Mouse (Mus musculus) R1 (cell line): ENCODE measurements around the gene Stox2.

Source experiments
- DNase-seq: peaks from one replicate; pipeline ENCODE4 v3.0.0-alpha.2; 2018; ENCODE audit warnings: low read depth, low spot score

Stox2 gene

DNA sequence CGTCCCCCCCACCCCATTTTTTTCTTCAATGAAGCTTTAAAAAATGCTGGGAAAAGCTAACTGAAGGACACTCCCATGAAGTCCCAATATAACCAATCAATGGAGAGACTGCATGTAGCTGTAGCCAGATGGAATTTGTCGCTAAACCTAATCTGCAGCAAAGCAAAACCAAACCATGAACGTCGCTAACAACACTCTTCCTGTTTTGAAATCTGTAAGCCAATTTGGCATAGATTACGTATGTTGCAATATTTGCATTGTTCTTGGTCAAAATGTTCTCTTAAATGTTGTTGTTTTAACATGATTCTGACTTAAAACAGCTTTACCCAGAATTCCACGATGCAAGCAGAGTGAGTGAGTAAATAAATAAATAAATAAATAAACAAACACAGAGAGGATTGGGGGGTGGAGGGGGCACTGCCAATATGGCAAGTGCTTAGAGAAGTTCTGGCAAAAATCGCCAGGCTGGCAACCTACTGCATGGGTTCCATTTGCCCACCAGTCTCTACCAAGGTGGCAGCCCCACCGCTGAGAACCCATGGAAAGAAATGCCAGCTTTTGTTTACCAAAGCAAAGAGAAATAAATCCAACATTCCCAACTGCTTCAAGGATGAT is 203.0 kb downstream of the Stox2 start:
- no peak for DNase-seq

DNA sequence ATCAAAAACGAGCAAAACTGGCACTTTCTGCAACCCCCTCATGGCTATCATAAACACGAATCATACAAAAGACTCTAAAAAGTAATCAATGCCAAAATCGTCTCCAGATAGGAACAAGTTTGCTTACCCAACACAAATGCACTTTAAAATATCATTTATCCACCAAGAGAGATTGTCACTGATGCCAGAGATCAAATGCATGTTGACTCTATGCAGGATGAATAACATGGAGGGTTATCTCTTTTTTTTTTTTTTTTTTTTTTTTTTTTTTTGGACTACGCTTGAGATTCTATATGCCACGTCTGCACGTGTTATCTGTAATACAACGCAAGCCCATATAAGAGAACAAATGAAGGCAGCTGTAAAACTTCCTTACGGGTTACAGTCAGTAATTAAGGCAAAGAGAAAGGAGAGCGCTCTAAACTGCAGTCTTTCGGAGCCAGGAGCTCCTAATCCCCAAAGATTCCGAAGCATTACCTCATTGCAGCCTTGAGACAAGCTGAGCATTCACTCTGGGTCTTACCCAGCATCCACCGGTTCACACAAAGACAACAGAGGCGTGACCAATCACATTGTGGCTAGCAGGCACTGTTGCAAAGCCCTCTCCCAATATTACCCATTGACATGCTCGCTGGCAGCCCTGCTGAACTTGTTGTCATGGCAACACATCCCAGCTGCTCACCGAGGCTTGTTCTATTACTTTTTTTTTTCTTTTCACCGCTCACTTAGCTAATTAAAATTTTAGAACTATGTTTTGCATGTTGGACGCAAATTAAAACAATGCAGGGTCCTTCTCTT is 203.8 kb downstream of the Stox2 start:
- peak; percentile 95 for DNase-seq

DNA sequence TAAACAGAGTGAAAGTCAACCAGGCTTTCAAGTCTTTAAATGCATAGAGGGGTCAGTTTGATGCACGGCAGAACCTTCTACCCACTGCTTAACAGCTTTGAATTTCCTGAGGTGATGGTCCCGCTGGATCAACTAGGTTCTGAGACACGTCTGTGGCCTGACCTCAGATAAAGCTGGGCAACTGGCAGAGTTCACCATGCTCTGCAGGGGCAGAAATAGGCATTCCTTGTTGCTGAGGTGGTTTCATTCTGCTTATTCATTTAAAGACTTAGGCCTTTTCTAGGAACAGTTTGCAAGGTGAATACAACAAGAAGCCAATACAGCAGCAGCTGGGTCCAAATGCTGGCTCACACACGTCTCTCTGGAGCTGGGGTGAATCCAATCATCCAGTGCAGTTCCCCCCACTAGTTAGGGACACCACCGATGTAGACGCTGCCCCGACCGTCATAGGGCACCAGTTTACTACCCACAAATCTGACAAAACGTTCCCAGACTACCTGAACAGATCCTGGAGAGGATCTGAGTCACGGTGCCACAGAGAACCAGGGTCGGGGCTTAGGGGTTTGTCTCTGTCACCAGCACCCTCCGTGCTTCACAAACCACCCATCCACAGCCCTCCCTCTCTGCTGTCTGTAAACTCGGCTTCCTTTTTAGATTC is 204.6 kb downstream of the Stox2 start:
- no peak for DNase-seq

DNA sequence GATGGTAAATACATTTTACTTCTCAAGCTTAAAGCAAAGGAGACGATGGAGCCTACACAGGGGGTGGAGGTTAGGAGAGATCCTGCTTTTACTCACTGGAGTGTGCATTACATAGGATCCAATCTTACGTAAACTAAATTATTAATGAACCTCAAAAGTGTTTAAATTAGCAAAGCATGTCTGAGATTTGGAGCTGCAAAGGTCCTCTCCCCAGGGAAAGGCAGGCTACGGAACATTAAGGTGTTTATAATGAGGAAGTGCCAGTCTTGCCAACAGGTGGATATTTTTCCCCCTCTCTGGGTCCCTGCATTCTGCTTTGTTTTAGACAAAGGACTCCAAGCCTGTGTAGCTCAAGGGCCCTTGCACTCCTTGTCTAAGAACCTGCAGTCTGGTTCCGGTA is 205.3 kb downstream of the Stox2 start:
- DNase-seq, result no peak

DNA sequence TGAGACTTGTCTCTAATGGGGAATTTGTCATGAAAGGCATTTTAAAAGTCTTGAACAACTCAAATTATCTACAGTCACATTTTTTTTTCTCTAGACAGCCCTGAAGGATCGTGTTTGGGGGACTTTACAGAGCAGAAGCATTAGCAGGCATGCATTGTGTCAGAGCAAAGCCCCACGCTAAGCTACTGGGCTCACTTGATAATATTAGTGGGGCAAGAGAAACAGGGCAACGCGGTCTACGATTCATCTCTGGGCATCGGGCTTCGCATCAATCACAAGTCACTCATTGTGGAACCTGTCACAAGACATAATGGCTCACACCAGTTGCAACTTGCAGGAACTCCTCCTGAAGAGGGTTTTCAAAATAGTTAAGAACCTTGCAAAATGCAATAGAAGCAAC is 205.9 kb downstream of the Stox2 start:
- DNase-seq, result no peak

DNA sequence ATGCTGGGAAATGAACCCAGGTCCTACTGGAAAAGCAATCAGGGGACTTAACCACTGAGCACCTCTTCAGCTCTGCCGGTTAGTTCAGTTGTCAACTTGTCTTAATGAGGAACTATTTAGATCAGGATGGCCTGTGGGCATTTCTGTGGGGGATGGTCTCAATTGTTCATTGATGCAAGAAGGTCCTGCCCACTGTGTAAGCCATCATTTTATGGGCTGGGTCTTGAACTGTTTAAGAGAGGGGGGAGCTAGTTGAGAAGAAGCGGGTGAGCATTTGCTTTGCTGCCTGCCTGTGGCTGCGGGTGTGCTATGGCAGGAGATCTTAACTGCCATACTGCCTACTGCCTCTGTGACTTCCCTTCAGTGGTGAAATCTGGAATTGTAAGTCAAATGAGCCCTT is 214.1 kb downstream of the Stox2 start:
- peak; percentile 62 for DNase-seq

DNA sequence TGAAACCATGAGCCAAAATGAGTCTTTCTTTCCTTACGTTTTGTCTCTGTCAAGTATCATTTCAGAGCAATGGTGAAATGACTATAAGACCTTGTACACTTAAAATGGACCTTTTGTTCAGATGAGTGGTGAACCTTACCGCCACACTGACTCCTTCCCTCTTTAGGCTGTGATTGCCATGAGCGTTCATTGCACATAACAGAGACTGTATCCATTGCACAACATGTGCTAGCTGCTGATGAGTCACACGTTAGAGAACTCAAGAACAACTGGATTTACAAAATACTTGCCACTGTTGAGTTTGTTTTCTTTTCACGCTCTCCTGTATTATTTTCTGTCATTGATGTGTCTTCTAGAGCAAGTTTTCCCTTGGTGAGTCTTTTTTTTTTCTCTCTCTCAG is 216.1 kb downstream of the Stox2 start:
- DNase-seq, result no peak

DNA sequence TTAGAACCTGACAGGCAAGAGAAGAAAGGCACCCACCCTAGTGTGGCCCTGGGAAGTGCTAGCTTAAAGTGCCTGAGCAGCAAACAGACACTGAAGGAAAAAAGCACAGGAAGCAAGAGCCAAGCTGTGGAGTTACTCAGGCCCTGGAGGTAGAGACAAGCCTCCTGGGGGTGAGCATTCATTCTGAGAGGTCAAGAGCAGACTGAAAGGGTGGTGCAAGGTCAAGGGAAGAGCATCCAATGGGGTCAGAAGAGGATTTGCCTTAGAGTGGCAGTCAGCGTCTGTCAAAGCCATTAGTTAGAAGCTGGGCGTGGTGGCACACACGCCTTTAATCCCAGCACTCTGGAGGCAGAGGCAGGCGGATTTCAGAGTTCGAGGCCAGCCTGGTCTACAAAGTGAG is 224.3 kb downstream of the Stox2 start:
- peak; percentile 96 for DNase-seq

DNA sequence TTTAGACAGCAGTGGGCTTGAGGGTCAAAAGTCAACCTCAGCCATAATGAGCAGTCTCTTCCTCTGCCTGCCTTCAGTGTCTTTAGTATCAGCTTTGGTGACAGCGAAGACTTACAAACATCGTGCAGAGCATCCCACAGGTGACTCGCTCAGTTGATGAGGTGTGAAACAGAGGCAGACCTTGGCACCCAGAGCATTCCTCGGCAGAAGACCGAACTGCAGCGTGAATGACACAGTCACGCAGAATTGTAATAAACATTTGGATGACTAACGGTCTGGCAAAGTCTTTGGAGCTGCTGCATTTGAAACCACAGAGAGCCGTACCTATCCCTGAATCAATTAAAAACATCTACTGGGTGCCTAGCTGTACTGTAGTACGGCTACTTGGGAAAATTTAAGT is 225.0 kb downstream of the Stox2 start:
- DNase-seq, result no peak

DNA sequence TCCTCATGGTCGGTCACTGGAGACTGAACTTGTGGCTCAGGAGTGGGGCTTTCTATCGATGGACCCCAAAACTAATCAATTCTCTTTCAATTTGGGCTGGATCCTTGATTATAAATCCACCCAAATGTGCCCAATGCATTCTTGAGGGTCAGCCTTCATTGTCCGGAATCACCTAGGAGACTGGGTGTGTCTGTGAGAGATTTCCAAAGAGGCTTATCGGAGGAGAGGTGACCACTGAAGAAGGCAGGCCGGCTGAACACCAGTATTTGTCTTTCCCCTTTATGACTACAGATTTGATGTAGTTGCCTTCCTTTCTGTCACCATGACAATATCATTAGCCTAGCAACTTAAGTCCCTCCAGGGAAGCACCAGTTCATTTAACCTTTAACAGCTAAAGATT is 225.8 kb downstream of the Stox2 start:
- no peak for DNase-seq

DNA sequence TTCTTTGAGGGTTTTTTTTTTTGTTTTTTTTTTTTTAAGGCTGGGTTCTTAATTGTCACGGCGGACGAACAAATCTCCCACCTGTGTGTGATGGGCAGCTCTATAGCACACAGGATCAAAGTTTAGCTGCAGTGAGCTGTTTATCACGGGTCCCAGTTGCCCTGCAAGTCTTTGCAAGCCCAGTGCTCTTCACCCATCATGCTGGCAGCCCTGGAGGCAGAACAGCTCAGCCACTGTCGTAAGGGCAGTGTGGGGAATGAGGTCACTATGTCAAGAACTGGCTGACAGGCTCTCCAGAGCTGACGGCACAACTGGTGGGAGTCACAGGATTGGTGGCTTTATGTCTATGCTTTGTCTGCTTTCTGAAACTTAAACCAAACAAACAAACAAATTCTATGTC is 227.6 kb downstream of the Stox2 start:
- no peak for DNase-seq

DNA sequence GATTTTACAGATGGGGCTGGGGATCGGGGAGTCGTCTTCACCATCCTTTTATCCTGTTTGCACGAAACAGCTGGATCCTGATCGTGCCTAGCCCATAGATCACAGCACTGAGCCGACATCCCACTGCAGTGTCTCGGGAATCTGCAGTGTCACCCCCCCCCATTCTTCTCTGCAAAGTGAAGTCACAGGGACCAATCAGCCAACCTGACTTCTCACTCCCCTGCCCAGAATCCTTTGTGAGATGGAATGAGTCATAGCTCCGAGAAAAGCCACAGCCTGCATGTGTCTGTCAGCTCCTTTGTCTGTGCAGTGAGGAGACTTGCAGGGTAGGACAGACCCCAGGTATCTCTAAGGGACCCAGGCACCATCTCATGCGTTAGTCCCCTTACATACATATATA is 228.1 kb downstream of the Stox2 start:
- peak; percentile 72 for DNase-seq

DNA sequence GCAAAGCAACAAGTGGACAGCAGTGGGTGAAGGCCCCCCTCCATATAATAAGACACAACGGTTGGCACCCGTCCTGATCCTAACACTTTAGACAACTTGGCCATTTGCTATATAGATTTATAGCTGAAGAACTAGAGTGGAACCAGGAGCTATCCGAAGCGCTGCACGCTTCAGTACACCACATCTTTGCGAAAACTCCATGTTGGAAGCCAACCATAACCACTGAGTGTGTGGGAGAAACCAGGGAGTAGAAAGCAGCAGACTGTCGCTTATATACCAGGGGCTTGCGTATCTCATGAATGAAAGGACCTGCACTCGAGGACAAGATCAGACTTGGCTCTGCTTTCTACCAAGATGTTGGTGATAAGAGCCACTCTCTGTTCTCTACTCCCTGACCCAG is 234.0 kb downstream of the Stox2 start:
- no peak for DNase-seq

DNA sequence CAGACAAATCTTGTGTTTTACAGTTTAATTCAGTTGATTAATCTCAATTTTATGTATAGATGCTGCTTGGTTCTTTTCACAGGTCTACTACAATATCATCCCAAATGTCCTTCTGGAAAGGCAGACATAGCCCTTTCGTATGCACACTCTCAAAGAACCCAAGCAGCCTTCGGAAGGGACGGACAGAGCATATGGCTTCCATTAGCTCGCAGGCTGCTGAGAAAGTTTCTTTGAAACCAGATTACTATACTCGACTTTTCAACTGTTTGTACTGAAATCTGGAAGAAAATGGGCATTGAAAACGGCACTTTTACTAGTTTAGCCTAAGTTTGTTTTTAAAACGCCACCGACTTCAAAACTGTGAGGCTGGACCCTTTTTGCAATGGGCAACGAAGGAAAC is 234.9 kb downstream of the Stox2 start:
- DNase-seq, result no peak

DNA sequence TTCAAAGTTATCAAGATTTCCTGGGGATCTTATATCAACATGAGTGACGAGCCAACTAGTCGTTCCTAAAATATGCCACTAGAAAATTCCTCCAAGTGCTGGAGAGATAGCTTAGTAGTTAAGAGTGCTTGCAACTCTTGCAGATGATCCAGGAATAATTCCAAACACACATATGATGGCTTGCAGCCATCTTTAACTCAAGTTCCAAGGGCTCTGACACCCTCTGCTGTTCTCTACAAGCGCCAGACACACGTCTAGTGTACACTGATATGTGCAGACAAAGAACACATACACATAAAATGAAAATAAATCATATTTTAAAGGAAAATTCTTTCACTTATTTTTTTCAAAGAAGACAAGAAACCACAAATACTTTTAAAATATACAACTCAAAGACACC is 237.9 kb downstream of the Stox2 start:
- no peak for DNase-seq

DNA sequence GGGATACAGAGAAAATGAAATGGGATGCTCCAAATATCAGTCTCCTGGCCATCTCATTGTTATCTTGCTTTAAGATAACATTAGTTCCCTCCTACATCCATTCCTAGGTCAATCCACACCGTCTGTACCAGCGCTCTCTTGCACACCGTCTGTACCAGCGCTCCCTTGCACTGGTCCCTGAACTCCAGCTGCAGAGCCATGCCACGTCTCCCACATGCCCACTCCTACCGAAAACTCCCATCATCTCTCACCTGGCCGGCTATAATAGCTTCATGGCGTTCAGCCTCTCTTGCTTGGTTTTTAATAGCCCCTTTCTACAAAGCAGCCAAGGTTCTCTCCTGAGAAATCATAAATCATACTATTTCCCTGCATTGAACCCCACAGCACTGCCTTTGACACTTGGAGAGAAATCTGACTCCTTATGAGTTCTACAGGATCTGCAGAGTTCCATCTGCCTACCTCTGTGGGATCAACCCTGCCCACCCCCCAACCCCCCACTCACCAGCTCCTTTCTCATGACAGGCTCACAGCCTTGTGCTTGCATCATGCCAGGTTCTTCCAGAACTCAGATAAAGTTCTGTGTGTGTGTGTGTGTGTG is 239.4 kb downstream of the Stox2 start:
- no peak for DNase-seq

DNA sequence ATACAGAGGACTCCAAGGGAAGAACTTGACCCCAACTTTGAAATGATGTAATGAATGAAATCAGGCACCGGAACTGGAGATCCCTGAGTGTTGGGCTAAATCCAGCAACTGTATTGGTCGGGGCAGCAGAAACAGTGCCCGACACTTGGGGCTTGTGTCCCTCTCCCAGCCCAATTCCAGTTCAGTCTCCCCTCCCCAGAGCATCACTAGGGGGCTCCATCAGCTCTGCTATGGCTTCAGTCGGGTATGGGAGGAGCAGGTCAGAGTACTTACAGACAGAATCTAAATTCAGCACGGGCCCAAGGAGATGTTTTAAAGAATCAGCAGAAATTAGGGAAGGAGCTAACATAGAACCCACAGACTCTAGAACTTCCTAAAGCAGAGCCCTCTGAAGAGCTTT is 240.7 kb downstream of the Stox2 start:
- peak; percentile 64 for DNase-seq

DNA sequence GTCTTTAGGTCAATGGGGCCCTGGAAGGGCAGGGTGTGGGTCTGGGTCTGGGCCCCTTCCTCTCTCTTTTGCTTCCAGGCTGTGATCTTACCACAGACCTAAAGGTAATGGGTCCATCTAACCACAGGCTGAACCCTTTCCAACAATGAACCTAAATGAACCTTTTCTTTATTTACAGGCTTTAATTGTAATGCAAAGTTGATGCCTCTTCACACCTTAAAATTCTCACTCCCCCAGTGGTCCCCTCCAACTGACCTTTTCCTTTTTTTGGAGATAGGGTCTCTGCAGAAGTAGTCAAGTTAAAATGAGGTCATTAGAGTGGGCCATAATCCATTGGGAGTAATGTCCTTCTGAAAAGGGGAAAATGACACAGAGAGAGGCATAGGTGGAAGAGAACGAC is 249.8 kb downstream of the Stox2 start:
- peak; percentile 34 for DNase-seq

DNA sequence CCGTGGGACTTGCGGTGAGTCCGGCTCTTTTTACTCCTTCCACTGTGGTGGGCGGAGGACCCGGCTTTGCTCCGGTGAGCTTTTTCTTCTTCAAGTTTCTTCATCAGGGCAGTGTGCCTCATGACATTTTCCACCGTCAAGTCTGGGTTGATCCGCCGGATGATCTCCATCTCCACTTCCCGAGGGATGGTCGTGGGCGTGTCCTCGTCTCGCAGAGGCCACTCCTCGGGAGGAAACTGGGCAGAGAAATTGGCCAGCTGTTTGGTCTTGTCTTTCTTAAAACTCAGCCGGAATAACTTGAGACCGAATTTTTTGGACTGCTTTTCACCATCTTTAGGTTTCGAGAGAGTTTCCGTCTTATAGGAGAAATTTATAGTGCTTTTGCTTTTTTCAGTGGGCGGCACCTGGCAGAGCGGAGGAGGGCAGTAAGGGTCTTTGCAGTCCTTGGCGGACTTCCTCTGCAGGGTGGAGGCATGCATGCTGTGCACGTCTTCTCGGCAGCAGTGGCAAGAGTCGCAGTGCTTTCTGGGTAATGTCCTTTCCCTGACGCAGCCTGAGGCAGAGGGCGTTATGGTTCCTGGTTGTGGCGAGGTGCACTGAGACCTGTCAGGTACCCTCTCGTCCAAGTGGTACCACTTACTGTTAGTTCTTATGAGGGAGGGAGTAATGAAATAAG is 252.7 kb downstream of the Stox2 start:
- peak; percentile 28 for DNase-seq

DNA sequence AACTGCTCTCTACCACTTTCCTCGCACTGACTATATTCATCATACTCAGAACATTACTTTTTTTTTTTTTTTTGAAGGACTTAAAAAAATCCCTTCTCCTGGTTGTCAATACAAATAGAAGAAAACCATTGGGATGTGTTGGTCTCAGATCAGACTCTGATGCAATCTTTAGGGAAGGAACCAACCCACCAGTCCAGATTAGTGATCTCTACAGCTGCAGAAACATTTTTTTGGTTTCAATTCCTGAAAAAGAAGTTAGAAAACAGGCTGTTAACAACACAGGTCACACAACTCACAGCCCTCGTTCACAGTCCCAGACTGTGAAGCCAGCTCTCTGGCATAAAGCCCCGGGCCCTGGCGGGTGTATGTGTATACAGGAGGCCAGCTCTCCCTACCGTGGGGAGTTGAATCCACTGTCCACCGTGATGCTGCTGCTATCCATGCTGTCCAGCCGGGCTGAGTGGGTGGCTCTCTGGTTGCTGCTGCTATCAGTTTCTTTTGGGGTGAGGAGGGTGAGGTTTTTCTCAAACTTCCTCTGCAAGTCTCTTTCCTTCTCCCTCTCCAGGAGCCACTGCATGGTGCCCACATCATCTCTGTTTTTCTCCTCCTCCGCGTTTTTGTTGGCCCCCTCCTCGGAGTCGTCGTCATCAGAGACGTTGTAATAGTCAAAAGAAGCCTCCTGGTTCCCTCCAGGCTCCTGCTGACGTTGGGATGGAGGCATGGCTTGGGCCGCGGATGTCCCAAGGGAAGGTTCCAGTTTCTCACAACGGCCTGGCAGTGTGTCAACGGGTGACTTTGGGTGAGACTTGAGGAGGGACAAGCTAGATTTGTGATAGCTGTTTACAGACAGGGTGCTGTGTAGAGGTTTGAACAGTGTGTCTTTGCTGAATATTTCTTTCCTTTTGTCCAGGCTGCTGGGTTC is 254.5 kb downstream of the Stox2 start:
- DNase-seq, result no peak

DNA sequence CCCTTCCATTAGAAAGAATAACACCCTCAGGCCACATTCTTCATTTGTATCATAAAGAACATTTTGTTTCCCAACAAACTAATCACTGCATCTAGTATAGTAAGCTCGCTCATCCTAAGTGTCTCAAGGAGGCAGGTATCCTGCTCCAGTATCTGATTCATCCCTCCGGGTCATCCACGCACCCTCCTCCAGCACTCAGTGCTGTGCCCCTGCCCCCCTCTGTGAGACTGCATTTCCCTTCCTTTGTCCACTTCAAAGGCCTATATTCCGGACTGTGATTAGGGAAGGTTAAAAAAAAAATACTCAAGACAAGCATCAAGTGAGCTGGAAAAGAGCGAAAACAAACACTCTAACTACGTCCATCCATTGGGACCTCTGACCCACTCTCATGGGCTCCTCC is 260.8 kb downstream of the Stox2 start:
- peak; percentile 16 for DNase-seq
